Mouse (Mus musculus) kidney, postnatal 4 days (tissue): Measurements from ENCODE around the gene Stxbp2.
"Not testable (repeated sequence)": the region's sequence is repeated elsewhere in the genome, so short reads cannot be mapped to it uniquely, and the experiment has no call there.

Experiments
- DNase-seq, 2 experiments: peaks; one replicate each; pipeline ENCODE4 v3.0.0; 2021; ENCODE audit warnings: mixed read lengths in 2 of 2

Stxbp2 gene

GRCm38 (mm10) chr8:3630647-3631477 lies at the start of gene Stxbp2:
Gene Stxbp2, plus strand, starts transcription at chr8:3630955.
- peak; percentile 83 to 90 for DNase-seq

DNA sequence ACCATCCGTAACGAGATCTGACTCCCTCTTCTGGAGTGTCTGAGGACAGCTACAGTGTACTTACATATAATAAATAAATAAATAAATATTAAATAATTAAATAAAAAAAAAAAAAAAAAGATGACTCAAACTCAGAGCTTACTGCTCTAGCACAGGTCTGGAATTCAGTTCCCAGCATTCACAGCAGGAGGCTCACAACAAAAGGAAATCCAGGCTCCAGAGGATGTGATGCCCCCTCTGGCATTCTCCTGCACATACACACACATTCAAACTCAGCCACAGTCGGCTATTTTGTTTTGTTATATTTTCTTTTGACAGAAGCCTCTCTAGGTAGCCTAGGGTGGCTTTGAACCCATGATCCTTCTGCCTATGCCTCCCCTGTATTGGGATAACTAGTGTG lies 48.8 kb upstream of the Stxbp2 start:
- not testable (repeated sequence) for DNase-seq

- DNase-seq = no peak
Observed at GRCm38 (mm10) chr8:3586452-3586851, 44.3 kb upstream of the Stxbp2 start.

DNA sequence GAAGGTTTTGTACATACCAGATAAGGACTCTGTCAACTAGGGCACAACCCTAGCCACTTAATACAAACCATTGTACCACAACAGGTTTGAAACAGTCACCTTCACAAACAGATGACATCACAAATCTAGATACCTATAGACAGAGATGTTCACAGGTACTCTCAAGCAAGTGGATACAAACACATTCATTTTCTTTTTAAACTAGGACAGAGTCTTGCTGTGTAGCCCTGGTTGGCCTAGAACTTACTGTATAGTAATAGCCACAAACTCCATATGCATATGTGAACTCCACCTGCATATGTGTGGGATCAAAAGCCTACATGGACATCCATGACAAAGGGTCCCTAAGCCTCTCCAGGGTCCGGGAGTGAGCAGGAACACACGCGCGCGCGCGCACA lies 43.8 kb upstream of the Stxbp2 start, which contains the start of gene Camsap3:
Gene Camsap3 (plus strand): TSS at position 301 of the 398 bp plus-strand sequence.
- DNase-seq = no peak

DNA sequence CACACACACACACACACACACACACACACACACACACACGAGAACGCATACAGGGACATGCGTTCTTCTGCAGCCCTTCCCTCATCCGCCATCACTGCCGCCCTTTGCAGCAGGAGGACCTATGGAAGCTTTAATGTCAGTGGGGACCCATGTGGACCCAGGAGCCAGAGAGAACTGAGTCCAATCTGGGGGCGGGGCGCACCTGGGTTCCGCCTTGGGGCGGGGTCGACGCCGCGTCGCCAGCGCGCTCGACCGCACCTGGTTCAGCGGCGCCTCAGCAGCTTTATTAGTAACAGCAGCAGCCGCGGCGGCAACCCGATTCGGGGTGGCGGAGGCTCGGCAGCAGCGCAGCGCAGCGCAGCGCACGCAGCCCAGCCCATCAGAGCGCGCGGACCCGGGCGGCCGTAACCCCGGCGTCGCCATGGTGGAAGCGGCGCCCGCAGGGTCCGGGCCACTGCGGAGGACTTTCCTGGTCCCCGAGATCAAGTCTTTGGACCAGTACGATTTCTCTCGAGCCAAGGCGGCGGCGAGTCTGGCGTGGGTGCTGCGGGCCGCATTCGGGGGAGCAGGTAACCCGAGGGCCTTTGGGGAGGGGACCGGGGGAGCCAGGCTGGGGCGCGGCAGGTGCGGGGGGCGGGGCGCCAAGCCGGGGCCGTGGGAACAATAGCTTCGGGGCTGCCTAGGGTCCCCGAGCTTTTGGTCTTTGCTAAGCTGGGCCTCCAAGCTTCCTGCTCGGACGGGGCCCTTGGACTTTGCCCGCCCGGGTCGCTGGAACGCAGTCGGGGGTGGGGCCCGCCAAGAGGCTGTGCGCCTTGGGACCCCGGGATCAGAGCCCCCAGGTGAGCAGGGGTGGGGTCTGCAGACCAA lies 43.1 kb upstream of the Stxbp2 start:
- DNase-seq = peak; percentile 82 to 89

DNA sequence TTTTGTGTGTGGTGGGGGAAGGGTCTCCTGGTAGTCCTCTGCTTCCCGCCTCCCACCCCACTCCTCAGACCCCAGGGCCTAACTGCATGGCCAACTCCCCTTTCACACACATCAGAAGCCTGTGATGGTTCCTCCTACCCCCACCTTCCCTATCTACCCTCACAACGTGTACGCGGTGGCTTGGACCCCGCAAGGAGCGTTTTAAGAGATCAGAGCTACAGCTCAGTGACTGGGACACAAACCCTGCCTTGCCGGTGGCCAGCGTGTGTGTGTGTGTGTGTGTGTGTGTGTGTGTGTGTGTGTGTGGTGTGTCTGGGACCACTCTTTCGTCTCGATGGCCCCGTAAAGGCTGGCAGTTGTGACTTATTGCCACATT lies 42.5 kb upstream of the Stxbp2 start:
- peak in 1 of 2 experiments; percentile 40 for DNase-seq

DNA sequence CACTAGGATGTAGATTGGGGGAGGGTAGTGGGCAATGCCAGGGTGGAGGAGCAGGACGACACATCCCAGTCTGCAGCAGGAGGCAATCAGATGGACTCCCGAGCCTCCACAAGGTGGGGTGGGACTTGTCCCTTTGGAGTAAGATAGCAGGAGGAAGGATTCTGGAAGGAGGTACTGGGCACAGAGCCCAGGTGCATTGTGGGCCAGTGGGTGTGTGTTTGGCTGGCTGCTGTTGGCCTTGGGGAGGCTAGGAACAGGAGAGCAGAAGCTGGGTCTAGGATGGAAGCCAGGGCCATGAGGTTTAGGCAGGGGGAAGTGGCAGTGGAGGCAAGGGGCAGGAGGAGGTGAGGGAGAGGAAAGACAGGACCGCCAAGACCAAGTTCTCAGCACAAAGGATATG lies 37.3 kb upstream of the Stxbp2 start:
- no peak for DNase-seq

GRCm38 (mm10) chr8:3594466-3594865 lies 36.3 kb upstream of the Stxbp2 start:
- no peak for DNase-seq

DNA sequence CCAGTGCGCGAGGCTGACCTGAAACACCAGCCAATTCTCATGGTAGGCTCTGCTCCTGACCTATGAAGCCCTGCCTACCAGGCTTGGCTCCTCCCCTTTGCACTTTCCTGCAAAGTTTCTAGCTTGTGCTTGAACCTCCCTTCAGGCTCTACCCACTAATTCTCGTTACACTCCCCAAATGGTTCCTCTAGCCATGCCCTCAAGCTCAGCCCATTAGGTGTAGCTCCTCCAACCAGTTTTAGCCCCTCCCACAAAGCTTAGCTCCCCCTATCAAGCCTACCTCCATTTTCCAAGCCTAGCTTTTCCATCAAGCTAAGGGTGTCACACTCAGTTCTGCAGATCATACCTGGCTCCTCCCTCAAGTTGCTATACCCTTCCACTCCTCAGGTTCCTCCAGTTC lies 32.7 kb upstream of the Stxbp2 start:
- DNase-seq = no peak

DNA sequence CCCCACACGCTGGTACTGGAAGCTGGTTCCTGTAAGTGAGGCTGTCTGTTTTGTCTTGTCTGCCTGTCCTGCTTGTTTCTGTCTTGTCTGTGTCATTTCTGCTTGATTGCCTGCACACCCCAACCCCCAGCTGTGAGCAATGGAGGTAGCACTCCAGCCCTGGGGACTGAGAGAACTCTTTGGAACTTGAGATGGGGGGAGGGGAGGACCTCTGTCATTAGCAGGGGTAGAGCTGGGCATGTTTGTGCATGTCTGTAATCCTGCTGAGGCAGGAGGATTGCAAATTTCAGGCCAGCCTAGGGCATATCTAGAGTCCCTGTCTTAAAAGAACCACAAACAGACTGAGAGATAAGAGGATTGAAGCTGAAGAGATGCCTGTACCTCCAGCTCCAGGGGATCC lies 31.5 kb upstream of the Stxbp2 start:
- DNase-seq = no peak

DNA sequence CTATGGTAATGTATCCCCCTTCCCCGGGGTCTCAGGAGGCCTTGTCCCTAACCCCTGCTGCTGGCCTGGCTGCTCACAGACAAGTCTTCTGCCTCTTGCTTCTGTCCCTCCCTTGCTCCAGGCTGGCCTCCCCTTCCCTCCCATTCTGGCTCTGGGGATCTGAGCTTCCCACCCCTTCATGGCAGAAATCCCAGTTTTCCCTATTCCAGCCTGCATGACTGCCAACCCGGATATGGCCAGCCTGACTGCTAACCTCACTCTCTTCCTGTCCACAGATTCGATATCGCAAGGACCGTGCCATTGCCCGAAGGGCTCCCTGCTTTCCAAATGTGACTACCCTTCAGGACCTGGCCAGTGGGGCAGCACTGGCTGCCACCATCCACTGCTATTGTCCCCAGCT lies 30.4 kb upstream of the Stxbp2 start:
- peak; percentile 34 to 45 for DNase-seq

GRCm38 (mm10) chr8:3603439-3603838 lies 27.3 kb upstream of the Stxbp2 start:
- DNase-seq = no peak

DNA sequence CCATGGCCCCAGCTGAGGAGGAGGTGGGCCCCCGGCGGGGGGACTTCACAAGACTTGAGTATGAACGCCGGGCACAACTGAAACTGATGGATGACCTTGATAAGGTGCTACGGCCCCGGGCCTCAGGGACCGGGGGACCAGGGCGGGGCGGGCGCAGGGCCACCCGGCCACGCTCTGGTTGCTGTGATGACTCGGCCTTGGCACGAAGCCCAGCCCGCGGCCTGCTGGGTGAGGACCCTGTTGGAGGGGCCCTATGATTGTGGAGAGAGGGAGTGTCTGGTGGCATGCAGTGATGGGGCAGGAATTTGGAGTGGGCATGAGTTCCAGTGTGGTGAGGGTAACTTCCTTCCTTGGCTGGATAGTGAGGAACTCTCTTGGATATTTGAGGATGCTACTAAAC lies 24.2 kb upstream of the Stxbp2 start:
- peak; percentile 51 to 61 for DNase-seq

GRCm38 (mm10) chr8:3607822-3608221 lies 22.9 kb upstream of the Stxbp2 start:
- no peak for DNase-seq

GRCm38 (mm10) chr8:3609046-3609815 lies 21.5 kb upstream of the Stxbp2 start:
- DNase-seq = peak in 1 of 2 experiments; percentile 38

DNA sequence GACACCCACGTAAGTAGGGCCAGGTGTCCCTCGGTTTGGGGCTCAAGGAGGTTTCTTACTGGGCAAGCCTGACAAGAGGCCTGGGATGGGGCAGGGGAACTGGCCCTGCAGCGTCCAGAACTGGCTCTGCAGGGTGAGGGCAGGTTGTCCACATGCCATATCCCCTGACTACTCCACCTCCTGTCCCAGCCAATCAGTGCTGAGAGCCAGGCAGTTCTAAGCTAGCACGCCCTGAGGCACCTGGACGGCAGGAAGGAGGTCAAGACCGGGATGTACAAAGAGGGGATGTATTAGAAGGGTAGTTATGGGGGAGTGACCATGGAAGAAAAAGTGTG lies 21.0 kb upstream of the Stxbp2 start:
- peak in 1 of 2 experiments; percentile 49 for DNase-seq

DNA sequence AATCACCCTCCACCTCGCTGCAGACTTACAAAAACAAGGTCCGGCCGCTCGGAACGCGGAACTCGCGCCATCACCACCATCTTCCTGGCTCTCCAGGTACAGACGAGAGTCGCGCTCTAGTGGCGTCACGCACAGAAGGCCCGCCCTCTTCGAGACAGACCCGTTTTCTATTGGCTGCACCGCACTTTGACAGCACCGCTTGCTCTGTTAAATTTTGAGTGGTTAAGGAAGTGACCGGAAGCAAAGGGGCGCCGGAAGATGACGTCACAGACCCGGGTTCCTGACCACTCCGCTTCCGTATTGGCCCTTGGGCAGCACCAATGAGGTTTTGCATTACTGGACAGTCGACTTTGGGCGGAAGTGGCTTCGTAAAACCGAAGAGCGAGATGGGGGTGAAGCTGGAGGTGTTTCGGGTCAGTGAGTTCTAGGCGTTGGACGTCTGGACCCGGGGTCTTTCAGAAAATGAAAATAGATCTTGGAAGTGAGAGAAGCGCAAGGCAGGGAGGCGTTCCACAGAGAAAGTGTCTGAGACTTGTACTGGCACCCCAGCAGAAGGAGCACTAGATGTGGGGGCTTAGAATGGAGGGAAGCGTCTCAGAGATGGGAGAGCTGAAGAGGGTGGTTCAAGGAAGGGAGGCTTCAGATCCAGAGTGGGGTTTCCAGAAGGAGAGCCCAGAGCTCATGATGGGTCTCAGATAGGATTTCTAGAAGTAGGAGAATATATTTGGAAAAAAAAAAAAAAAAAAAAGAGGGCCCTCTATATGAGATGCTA lies 9.4 kb upstream of the Stxbp2 start, which contains the start of the genes Xab2 and Pet100:
Gene Xab2 (minus strand): TSS at position 118 of the 772 bp plus-strand sequence.
Gene Pet100 (plus strand): TSS at position 350 of the 772 bp plus-strand sequence.
- DNase-seq = peak; percentile 99

GRCm38 (mm10) chr8:3622119-3622518 lies 8.6 kb upstream of the Stxbp2 start:
- DNase-seq = no peak

- DNase-seq = no peak
Observed at GRCm38 (mm10) chr8:3625445-3625844, 5.3 kb upstream of the Stxbp2 start, which contains the start of gene Pcp2. Gene Pcp2, minus strand, starts transcription at chr8:3625545.

GRCm38 (mm10) chr8:3626971-3627370 lies 3.8 kb upstream of the Stxbp2 start:
- DNase-seq = no peak

DNA sequence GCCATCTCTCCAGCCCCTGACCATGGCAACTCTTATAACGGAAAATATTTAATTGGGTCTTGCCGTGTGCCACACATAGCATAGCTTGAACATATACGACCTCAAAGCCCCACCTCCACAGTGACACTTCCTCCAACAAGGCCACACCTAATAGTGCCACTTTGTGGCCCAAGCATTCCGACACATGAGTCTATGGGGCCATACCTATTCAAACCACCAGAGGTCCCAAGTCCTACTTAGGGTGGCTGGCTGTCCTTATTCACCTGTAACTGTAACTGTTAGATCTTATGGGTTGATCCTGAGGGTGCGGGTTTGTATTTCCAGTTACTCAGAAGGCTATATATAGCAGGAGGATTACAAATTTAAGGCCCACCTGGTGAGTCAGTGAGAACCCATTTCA lies 2.7 kb upstream of the Stxbp2 start:
- peak; percentile 44 to 56 for DNase-seq

- peak; percentile 42 to 61 for DNase-seq
Observed at GRCm38 (mm10) chr8:3631478-3631875, 722 bp downstream of the Stxbp2 start.
